Mouse (Mus musculus): ENCODE data around the gene Nt5c2. TPM values are rescaled to one million over a fixed set of nuclear protein-coding genes. Genes with fewer than 3 reads are reported as not detected.
A peak's percentile ranks its signal among the peaks of the same experiment; 100 is the strongest.

Gene Nt5c2
- polyA plus RNA-seq, 1 experiment from 2014 or later, result 70.4 TPM

GRCm38 (mm10) chr19:46970121-46970729 is 44.7 kb downstream of the Nt5c2 start:
- Histone ChIP-seq H3K4me3 (no peak overlapping the region), H3K4me1 (peaks cover 10% of the 10 kb centered on the region; the same call in 1 of the 2 replicates), H3K27me3 (no peaks in the 10 kb centered on the region), H3K9me3 (no peaks in the 10 kb centered on the region), H3K36me3 (no peaks in the 10 kb centered on the region), H3K27ac (no peak overlapping the region), H3K4me2 (no peak overlapping the region), H3K9ac (no peak overlapping the region)
- WGBS, result 45% methylated on average over 13 of the region's 13 CpGs
- ATAC-seq (ENCODE audit: insufficient number of reproducible peaks, low FRiP score, low TSS enrichment, low read depth), result no peak

- ATAC-seq (ENCODE audit: insufficient number of reproducible peaks, low FRiP score, low TSS enrichment, low read depth), result no peak
- Histone ChIP-seq H3K36me3 (no peaks in the 10 kb centered on the region), H3K27me3 (no peaks in the 10 kb centered on the region), H3K9me3 (no peaks in the 10 kb centered on the region), H3K4me3 (no peak overlapping the region), H3K27ac (no peak overlapping the region), H3K9ac (no peak overlapping the region), H3K4me1 (peaks cover 10% of the 10 kb centered on the region; the same call in 1 of the 2 replicates), H3K4me2 (no peak overlapping the region)
- WGBS, result 73% methylated on average over 22 of the region's 22 CpGs
These were observed 45.5 kb downstream of the Nt5c2 start for GRCm38 (mm10) chr19:46969286-46969985.

- ATAC-seq (ENCODE audit: insufficient number of reproducible peaks, low FRiP score, low TSS enrichment, low read depth), result no peak
- no peak overlapping the region for H3K4me2 ChIP-seq
- H3K9ac ChIP-seq, result no peak overlapping the region
- whole genome bisulfite sequencing, result 74% methylated on average over 5 of the region's 5 CpGs
- no peaks in the 10 kb centered on the region for H3K27me3 ChIP-seq
- no peaks in the 10 kb centered on the region for H3K9me3 ChIP-seq
- H3K4me3 ChIP-seq, result no peak overlapping the region
- H3K36me3 ChIP-seq, result no peaks in the 10 kb centered on the region
- H3K4me1 ChIP-seq, result peaks cover 10% of the 10 kb centered on the region; the same call in 1 of the 2 replicates
- H3K27ac ChIP-seq, result no peak overlapping the region
These were observed 46.1 kb downstream of the Nt5c2 start for GRCm38 (mm10) chr19:46968833-46969232.

GRCm38 (mm10) chr19:46967861-46968260 is 47.1 kb downstream of the Nt5c2 start:
- 59% methylated on average over 4 of the region's 4 CpGs for WGBS
- ATAC-seq (ENCODE audit: insufficient number of reproducible peaks, low FRiP score, low TSS enrichment, low read depth), result no peak
- no peak overlapping the region for H3K9ac ChIP-seq

GRCm38 (mm10) chr19:46966330-46966729 is 48.6 kb downstream of the Nt5c2 start:
- peaks cover 13% of the 10 kb centered on the region for H3K4me1 ChIP-seq
- H3K36me3 ChIP-seq, result no peaks in the 10 kb centered on the region
- H3K27me3 ChIP-seq, result no peaks in the 10 kb centered on the region
- WGBS, result 90% methylated on average over 6 of the region's 6 CpGs
- no peaks in the 10 kb centered on the region for H3K9me3 ChIP-seq
- H3K27ac ChIP-seq, result no peak overlapping the region
- no peak overlapping the region for H3K4me3 ChIP-seq
- H3K4me2 ChIP-seq, result no peak overlapping the region
- H3K9ac ChIP-seq, result no peak overlapping the region
- ATAC-seq (ENCODE audit: insufficient number of reproducible peaks, low FRiP score, low TSS enrichment, low read depth), result no peak

More at GRCm38 (mm10) chr19:46967861-46968260, 47.1 kb downstream of the Nt5c2 start:
- peaks cover 10% of the 10 kb centered on the region for H3K4me1 ChIP-seq
- no peak overlapping the region for H3K4me3 ChIP-seq
- H3K27ac ChIP-seq, result no peak overlapping the region
- no peak overlapping the region for H3K4me2 ChIP-seq
- H3K9me3 ChIP-seq, result no peaks in the 10 kb centered on the region
- H3K36me3 ChIP-seq, result no peaks in the 10 kb centered on the region
- H3K27me3 ChIP-seq, result no peaks in the 10 kb centered on the region

GRCm38 (mm10) chr19:46965496-46965895 is 49.5 kb downstream of the Nt5c2 start:
- H3K9ac ChIP-seq, result no peak overlapping the region
- H3K4me2 ChIP-seq, result no peak overlapping the region
- H3K9me3 ChIP-seq, result no peaks in the 10 kb centered on the region
- no peak for ATAC-seq (ENCODE audit: insufficient number of reproducible peaks, low FRiP score, low TSS enrichment, low read depth)
- H3K27ac ChIP-seq, result no peak overlapping the region
- H3K4me1 ChIP-seq, result peaks cover 16% of the 10 kb centered on the region
- no peaks in the 10 kb centered on the region for H3K36me3 ChIP-seq
- no peaks in the 10 kb centered on the region for H3K27me3 ChIP-seq
- no peak overlapping the region for H3K4me3 ChIP-seq

- Histone ChIP-seq H3K27ac (no peak overlapping the region), H3K9ac (no peak overlapping the region), H3K4me2 (no peak overlapping the region), H3K36me3 (no peaks in the 10 kb centered on the region), H3K4me1 (peaks cover 23% of the 10 kb centered on the region), H3K4me3 (no peak overlapping the region), H3K27me3 (no peaks in the 10 kb centered on the region), H3K9me3 (no peaks in the 10 kb centered on the region)
- WGBS, result 57% methylated on average over 9 of the region's 9 CpGs
- ATAC-seq (ENCODE audit: insufficient number of reproducible peaks, low FRiP score, low TSS enrichment, low read depth), result no peak
These were observed 50.6 kb downstream of the Nt5c2 start for GRCm38 (mm10) chr19:46964353-46964752.

- no peak for ATAC-seq (ENCODE audit: insufficient number of reproducible peaks, low FRiP score, low TSS enrichment, low read depth)
- Histone ChIP-seq H3K9me3 (no peaks in the 10 kb centered on the region), H3K36me3 (no peaks in the 10 kb centered on the region), H3K27me3 (no peaks in the 10 kb centered on the region), H3K4me3 (no peak overlapping the region), H3K4me1 (peaks cover 29% of the 10 kb centered on the region), H3K9ac (no peak overlapping the region), H3K27ac (no peak overlapping the region), H3K4me2 (no peak overlapping the region)
These were observed 51.5 kb downstream of the Nt5c2 start for GRCm38 (mm10) chr19:46963440-46963839.

GRCm38 (mm10) chr19:46962841-46963240 is 52.1 kb downstream of the Nt5c2 start:
- WGBS, result 20% methylated on average over 7 of the region's 7 CpGs
- H3K4me2 ChIP-seq, result peak overlapping the region; percentile 59

GRCm38 (mm10) chr19:46962171-46962772 is 52.7 kb downstream of the Nt5c2 start:
- 0% methylated on average over 24 of the region's 54 CpGs for WGBS
- H3K9me3 ChIP-seq, result no peaks in the 10 kb centered on the region
- no peaks in the 10 kb centered on the region for H3K36me3 ChIP-seq
- peak overlapping the region; percentile 59 for H3K4me2 ChIP-seq
- peaks cover 33% of the 10 kb centered on the region for H3K4me1 ChIP-seq
- H3K4me3 ChIP-seq, result peak overlapping the region; percentile 82
- H3K9ac ChIP-seq, result peak overlapping the region; percentile 91
- ATAC-seq (ENCODE audit: insufficient number of reproducible peaks, low FRiP score, low TSS enrichment, low read depth), result peak; percentile 88
- no peaks in the 10 kb centered on the region for H3K27me3 ChIP-seq
- peak overlapping the region; percentile 99 for H3K27ac ChIP-seq

More at GRCm38 (mm10) chr19:46962841-46963240, 52.1 kb downstream of the Nt5c2 start:
- Histone ChIP-seq H3K9ac (no peak overlapping the region), H3K27me3 (no peaks in the 10 kb centered on the region), H3K27ac (no peak overlapping the region), H3K4me1 (peaks cover 32% of the 10 kb centered on the region), H3K4me3 (peak overlapping the region; percentile 82), H3K36me3 (no peaks in the 10 kb centered on the region), H3K9me3 (no peaks in the 10 kb centered on the region)
- ATAC-seq (ENCODE audit: insufficient number of reproducible peaks, low FRiP score, low TSS enrichment, low read depth), result no peak

- ATAC-seq (ENCODE audit: insufficient number of reproducible peaks, low FRiP score, low TSS enrichment, low read depth), result peak; percentile 91
- no peaks in the 10 kb centered on the region for H3K36me3 ChIP-seq
- peak overlapping the region; percentile 82 for H3K4me3 ChIP-seq
- H3K27ac ChIP-seq, result peak overlapping the region; percentile 99
- peaks cover 33% of the 10 kb centered on the region for H3K4me1 ChIP-seq
- WGBS, result under 1% methylated on average over 33 of the region's 36 CpGs
- H3K27me3 ChIP-seq, result no peaks in the 10 kb centered on the region
- H3K4me2 ChIP-seq, result peak overlapping the region; percentile 59
- H3K9me3 ChIP-seq, result no peaks in the 10 kb centered on the region
- peak overlapping the region; percentile 91 for H3K9ac ChIP-seq
These were observed 53.3 kb downstream of the Nt5c2 start for GRCm38 (mm10) chr19:46961652-46962051.

GRCm38 (mm10) chr19:46961047-46961651 is 53.8 kb downstream of the Nt5c2 start:
- Histone ChIP-seq H3K4me1 (peaks cover 33% of the 10 kb centered on the region), H3K27me3 (no peaks in the 10 kb centered on the region), H3K27ac (peak overlapping the region; percentile 99), H3K4me2 (peak overlapping the region; percentile 59), H3K4me3 (peak overlapping the region; percentile 82), H3K9ac (peak overlapping the region; percentile 91), H3K36me3 (no peaks in the 10 kb centered on the region), H3K9me3 (no peaks in the 10 kb centered on the region)
- WGBS, result 4% methylated on average over 22 of the region's 22 CpGs
- ATAC-seq (ENCODE audit: insufficient number of reproducible peaks, low FRiP score, low TSS enrichment, low read depth), result no peak

All from limb, embryonic 15.5 days (tissue).